Mouse (Mus musculus) heart, embryonic 12.5 days (tissue): ENCODE measurements around the gene Taco1. TPM values are rescaled to one million over a fixed set of nuclear protein-coding genes. Genes with fewer than 3 reads are reported as not detected.

Source experiments
- ATAC-seq: fragments of 200-750 bp; cut with Nextera tagmentation; 2 replicates; pipeline ENCODE4 v1.8.0; 2017; ENCODE audit warnings: moderate TSS enrichment, moderate library complexity; ENCODE audit not compliant: insufficient number of reproducible peaks, low FRiP score
- H3K27ac ChIP-seq: fragments of 300-500 bp; sonication (generic); 2 replicates; pipeline ENCODE4 v1.5.1; 2016; ENCODE audit warnings: mild to moderate bottlenecking, moderate library complexity; ENCODE audit not compliant: poor library complexity, severe bottlenecking
- H3K27me3 ChIP-seq: fragments of 300-500 bp; sonication (generic); replicated peaks from 2 replicates; pipeline ENCODE4 v1.6.1; 2016; ENCODE audit warnings: mild to moderate bottlenecking, moderate library complexity
- H3K36me3 ChIP-seq: fragments of 300-500 bp; sonication (generic); 2 replicates; pipeline ENCODE4 v1.6.1; 2016; ENCODE audit warnings: mild to moderate bottlenecking, moderate library complexity
- H3K4me1 ChIP-seq: fragments of 300-500 bp; sonication (generic); replicated peaks from 2 replicates; pipeline ENCODE4 v1.6.1; 2016; ENCODE audit warnings: mild to moderate bottlenecking
- H3K4me2 ChIP-seq: fragments of 300-500 bp; sonication (generic); 2 replicates; pipeline ENCODE4 v1.6.1; 2016; ENCODE audit warnings: mild to moderate bottlenecking, moderate library complexity
- H3K4me3 ChIP-seq: fragments of 300-500 bp; sonication (generic); 2 replicates; pipeline ENCODE4 v1.5.1; 2016; ENCODE audit warnings: mild to moderate bottlenecking
- H3K9ac ChIP-seq: fragments of 300-500 bp; sonication (generic); 2 replicates; pipeline ENCODE4 v1.6.1; 2016; ENCODE audit warnings: mild to moderate bottlenecking, moderate library complexity
- H3K9me3 ChIP-seq: fragments of 300-500 bp; sonication (generic); replicated peaks from 2 replicates; pipeline ENCODE4 v1.6.1; 2016; ENCODE audit warnings: mild to moderate bottlenecking, moderate library complexity
- WGBS: fragments of 180-500 bp; shearing (Covaris S2); methylation state at CpG from one replicate; pipeline ENCODE4 v1.1.7; 2016; 5-methylcytosine and 5-hydroxymethylcytosine counted together
- polyA plus RNA-seq: library from polyadenylated mRNA; unstranded; fragments of >200 nt; fragmentation: Nextera tagmentation; extraction: Ambion mirVana; gene quantifications from 2 replicates; pipeline ENCODE4 v1.2.1, GENCODE M21; 2016

Gene Taco1
- polyA plus RNA-seq, 1 experiment from 2014 or later: 11.8 TPM

DNA sequence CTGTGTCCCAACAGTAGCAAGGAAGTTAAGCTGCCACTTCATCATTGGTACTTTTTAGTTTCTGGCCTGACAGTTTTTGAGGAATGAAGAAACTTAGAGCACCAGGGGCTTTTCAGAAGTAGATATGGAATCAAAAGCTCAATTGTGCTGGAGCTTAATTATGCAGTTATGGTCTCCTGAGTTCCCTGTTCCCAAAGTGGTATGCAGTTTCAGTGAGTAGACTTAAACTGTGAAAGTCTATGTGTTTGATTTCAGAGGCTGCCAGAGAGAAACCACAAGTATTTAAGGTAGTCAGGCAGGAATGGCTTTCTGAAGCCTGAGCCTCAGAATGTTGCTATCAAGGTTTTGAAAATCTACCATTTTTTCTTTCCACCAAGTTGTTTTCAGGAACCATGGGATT, 45.8 kb downstream of the Taco1 start:
- H3K36me3 ChIP-seq: peaks cover 39% of the 10 kb centered on the region
- H3K4me1 ChIP-seq: peaks cover 3% of the 10 kb centered on the region; the same call in 1 of the 2 replicates
- no peak overlapping the region for H3K4me3 ChIP-seq
- H3K9me3 ChIP-seq: no peaks in the 10 kb centered on the region
- H3K27ac ChIP-seq: no peak overlapping the region
- no peak overlapping the region for H3K9ac ChIP-seq
- no peak for ATAC-seq
- no peaks in the 10 kb centered on the region for H3K27me3 ChIP-seq
- H3K4me2 ChIP-seq: no peak overlapping the region

DNA sequence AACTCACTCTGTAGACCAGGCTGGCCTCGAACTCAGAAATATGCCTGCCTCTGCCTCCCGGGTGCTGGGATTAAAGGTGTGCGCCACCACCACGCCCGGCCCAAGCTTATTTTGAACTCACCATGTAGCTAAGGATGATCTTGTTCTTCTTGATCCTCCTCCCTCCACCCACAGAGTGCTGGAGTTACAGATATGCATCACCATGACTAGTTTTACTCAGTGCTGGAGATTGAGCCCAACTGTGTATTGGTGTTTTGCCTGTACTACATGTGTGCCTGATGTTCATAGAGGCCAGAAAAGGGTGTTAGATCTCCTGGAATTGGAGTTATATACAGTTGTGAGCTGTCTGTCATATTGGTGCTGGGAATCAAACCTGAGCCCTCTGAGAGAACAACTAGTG, 56.4 kb downstream of the Taco1 start:
- H3K9me3 ChIP-seq: no peaks in the 10 kb centered on the region
- H3K4me2 ChIP-seq: no peak overlapping the region
- WGBS: 87% methylated on average over 5 of the region's 5 CpGs
- no peak overlapping the region for H3K9ac ChIP-seq
- H3K27ac ChIP-seq: peak overlapping the region; percentile 34; the same call in 1 of the 2 replicates
- H3K4me1 ChIP-seq: peaks cover 4% of the 10 kb centered on the region; the same call in 1 of the 2 replicates
- ATAC-seq: no peak
- no peak overlapping the region for H3K4me3 ChIP-seq
- H3K27me3 ChIP-seq: no peaks in the 10 kb centered on the region
- peaks cover 61% of the 10 kb centered on the region for H3K36me3 ChIP-seq

DNA sequence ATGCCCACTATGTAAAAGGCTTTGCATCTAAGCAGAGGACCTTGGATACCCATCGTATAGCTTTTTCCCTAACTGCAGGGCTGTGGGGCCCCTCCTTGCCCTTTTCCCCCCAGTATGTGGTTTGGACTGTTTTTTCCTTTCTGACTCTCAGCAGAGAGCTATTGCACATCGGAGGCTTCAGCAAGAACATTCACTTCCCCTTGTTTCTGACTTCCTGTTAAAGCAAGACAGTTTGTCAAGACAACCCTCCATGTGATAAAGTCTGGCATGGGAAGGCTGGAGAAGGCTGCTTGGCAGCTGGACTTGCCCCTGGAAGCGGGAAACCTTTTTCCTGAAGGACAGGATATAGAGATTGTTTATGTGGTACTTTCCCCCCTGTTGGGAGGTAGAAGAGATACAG, 56.9 kb downstream of the Taco1 start:
- no peaks in the 10 kb centered on the region for H3K9me3 ChIP-seq

More for the DNA sequence above, 56.9 kb downstream of the Taco1 start:
- Histone ChIP-seq H3K4me2 (no peak overlapping the region), H3K4me1 (peaks cover 4% of the 10 kb centered on the region; the same call in 1 of the 2 replicates), H3K9ac (no peak overlapping the region), H3K4me3 (no peak overlapping the region), H3K27me3 (no peaks in the 10 kb centered on the region), H3K36me3 (peaks cover 56% of the 10 kb centered on the region), H3K27ac (peak overlapping the region; percentile 34; the same call in 1 of the 2 replicates)
- WGBS: 64% methylated on average over 3 of the region's 3 CpGs
- ATAC-seq: no peak

Other genes with a start within 250 kb of the Taco1 start
- gene Cyb561, start 112.7 kb upstream of the Taco1 start, polyA plus RNA-seq: 4.1 and 5.5 TPM in 2 replicates
- gene Ace, start 98.1 kb upstream of the Taco1 start, polyA plus RNA-seq: 1.00 and 1.3 TPM in 2 replicates
- not detected in 2 replicates for gene Ace3, start 71.4 kb upstream of the Taco1 start, polyA plus RNA-seq
- gene Kcnh6, start 57.9 kb upstream of the Taco1 start, polyA plus RNA-seq: 0.19 TPM in 1 of 2 replicates, not detected in the other
- gene Dcaf7, start 29.2 kb upstream of the Taco1 start, polyA plus RNA-seq: 62.7 and 69.9 TPM in 2 replicates
- gene Map3k3, start 18.6 kb downstream of the Taco1 start, polyA plus RNA-seq: 35.0 and 35.3 TPM in 2 replicates
- not detected in 2 replicates for gene Gm10840, start 94.8 kb downstream of the Taco1 start, polyA plus RNA-seq
- gene Limd2, start 94.8 kb downstream of the Taco1 start, polyA plus RNA-seq: 125 and 135 TPM in 2 replicates
- gene Strada, start 136.1 kb downstream of the Taco1 start, polyA plus RNA-seq: 22.4 and 22.6 TPM in 2 replicates
- gene Ccdc47, start 150.3 kb downstream of the Taco1 start, polyA plus RNA-seq: 90.3 and 93.1 TPM in 2 replicates
- 59.1 and 60.7 TPM in 2 replicates for gene Ddx42, start 150.9 kb downstream of the Taco1 start, polyA plus RNA-seq
- gene Ftsj3, start 190.0 kb downstream of the Taco1 start, polyA plus RNA-seq: 45.3 and 45.9 TPM in 2 replicates
- 247 and 253 TPM in 2 replicates for gene Psmc5, start 190.1 kb downstream of the Taco1 start, polyA plus RNA-seq
- gene Smarcd2, start 206.9 kb downstream of the Taco1 start, polyA plus RNA-seq: 24.6 and 25.3 TPM in 2 replicates
- gene Tcam1, start 210.6 kb downstream of the Taco1 start, polyA plus RNA-seq: 0.05 and 0.06 TPM in 2 replicates
- not detected in 2 replicates for gene Gh, start 235.8 kb downstream of the Taco1 start, polyA plus RNA-seq
- gene Cd79b, start 248.7 kb downstream of the Taco1 start, polyA plus RNA-seq: 0.83 and 0.95 TPM in 2 replicates